Mouse (Mus musculus) A20 (cell line): ENCODE data around the gene Vmn1r44.
"Not testable (repeated sequence)": the region's sequence is repeated elsewhere in the genome, so short reads cannot be mapped to it uniquely, and the experiment has no call there.

Experiments used
- DNase-seq: peaks from one replicate; pipeline ENCODE4 v3.0.0-alpha.2; 2011; ENCODE audit warnings: low read depth, low spot score

Vmn1r44 gene

GRCm38 (mm10) chr6:89883360-89883759, at the start of gene Vmn1r44:
Gene Vmn1r44, plus strand, starts transcription at chr6:89883660.
- no peak for DNase-seq

GRCm38 (mm10) chr6:89857552-89857951, 25.9 kb upstream of the Vmn1r44 start:
- no peak for DNase-seq

GRCm38 (mm10) chr6:89859839-89860238, 23.6 kb upstream of the Vmn1r44 start:
- no peak for DNase-seq

DNA sequence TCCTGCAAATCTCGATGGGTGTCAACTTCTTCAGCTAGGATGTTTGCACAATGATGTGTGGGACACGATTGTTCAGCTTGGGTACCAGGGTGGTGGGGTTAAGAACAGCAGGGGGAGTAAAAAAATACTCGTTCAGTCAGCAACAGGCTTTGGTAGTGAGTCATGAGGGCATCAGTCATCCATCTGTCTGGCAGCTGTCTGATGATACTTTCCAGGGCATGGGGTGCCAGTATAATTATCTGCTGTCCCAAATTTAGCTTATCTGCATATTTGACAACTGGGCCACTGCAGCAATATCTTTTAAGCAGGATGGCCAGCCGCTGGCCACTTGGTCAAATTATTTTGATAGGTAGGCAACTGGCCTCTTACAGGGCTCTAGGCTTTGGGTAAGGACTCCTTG, 19.7 kb upstream of the Vmn1r44 start:
- DNase-seq: no peak

DNA sequence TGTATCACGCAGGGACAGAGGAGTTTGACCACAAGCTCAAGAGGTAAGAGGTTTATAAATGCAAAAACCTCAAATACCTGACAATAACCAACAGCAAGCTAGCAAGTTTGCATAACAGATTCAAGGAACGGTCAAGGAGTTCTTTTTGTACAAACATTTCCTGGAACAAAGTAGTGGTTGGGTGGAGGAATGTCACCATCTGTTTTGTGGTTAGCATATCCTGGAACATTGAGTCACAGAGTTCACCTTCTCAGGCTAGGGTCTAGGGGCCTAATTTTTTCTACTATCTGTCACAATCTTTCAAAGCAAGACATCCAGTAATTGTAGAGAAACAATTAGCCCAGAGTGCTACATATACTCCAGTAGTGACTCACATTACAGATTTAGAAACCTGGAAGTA, 16.2 kb upstream of the Vmn1r44 start:
- no peak for DNase-seq

DNA sequence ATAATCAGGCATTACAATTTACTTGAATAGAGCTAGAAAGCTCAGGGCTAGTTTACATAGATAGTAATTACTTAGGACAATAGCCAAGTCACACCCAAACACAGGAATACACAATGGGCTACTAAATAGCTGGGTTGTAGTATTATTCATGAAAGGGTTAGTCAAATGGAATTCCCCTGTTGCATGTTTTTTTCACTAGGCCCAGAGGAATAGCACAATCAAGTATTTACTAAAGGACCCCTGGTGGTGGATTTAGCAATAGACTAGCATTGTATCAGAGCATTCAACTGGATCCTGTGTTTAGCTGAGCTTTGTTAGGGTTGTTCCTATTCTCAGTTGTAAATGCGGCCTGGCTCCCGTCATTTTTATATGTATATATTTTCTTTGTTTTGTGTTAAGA, 15.5 kb upstream of the Vmn1r44 start:
- peak; percentile 11 for DNase-seq

DNA sequence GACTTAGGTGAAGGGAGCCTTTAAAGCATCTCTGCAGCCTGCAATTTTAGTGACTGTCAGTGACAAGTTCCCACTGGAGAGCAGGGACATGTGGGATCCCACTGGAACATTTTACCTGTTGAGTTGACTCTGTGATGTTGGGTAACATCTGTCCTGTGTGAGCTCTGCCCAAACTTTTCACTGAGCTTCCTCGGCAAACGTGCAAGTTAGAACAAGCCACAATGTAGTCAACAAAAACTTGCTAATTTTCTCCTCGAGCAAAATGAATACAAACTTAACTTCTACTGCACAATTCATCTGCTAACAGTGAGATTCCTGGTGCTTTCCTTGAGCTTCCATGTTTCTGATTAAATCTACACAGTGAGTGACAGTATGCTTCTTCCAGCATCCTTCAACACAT, 7.1 kb upstream of the Vmn1r44 start, which contains the start of the genes Vmn1r42 and Vmn1r43:
TSS of gene Vmn1r42 (minus strand) at position 101 of the 400 bp plus-strand sequence.
TSS of gene Vmn1r43 (minus strand) at position 101 of the 400 bp plus-strand sequence.
- DNase-seq: not testable (repeated sequence)

- no peak for DNase-seq
These were observed 6.5 kb upstream of the Vmn1r44 start for GRCm38 (mm10) chr6:89876963-89877362.

- DNase-seq: no peak
These were observed 2.6 kb upstream of the Vmn1r44 start for GRCm38 (mm10) chr6:89880867-89881266.

- no peak for DNase-seq
These were observed 352 bp downstream of the Vmn1r44 start for GRCm38 (mm10) chr6:89883812-89884211.

- DNase-seq: not testable (repeated sequence)
These were observed 57.0 kb downstream of the Vmn1r44 start, which contains the start of gene Vmn1r45 for GRCm38 (mm10) chr6:89940498-89940897. Gene Vmn1r45, minus strand, starts transcription at chr6:89940598.

GRCm38 (mm10) chr6:89940926-89941325, 57.5 kb downstream of the Vmn1r44 start:
- no peak for DNase-seq
